Mouse (Mus musculus) Patski (cell line): ENCODE data around the gene Carmil3. TPM values are rescaled to one million over a fixed set of nuclear protein-coding genes. Genes with fewer than 3 reads are reported as not detected.

Experiments
- ATAC-seq: fragments of 100-300 bp; one replicate; pipeline ENCODE4 v1.8.0; 2021
- CTCF ChIA-PET: fragments of 350-600 bp; sonication (Branson Sonifier 250); formaldehyde crosslinking; loops from one replicate; lab custom pipeline; 2022; ENCODE audit warnings: inconsistent platforms; lab: Charles Lee
- POLR2A ChIA-PET: fragments of 350-600 bp; sonication (Branson Sonifier 250); formaldehyde crosslinking; loops from one replicate; lab custom pipeline; 2022; ENCODE audit warnings: antibody characterized with exemption, inconsistent platforms; lab: Charles Lee
- DNase-seq: peaks from one replicate; pipeline ENCODE4 v3.0.0-alpha.2; 2011; ENCODE audit warnings: low read depth, low spot score
- H3K27me3 ChIP-seq: fragments of 371-371 bp; one replicate; pipeline ENCODE4 v1.5.1; 2021
- CTCF ChIP-seq: fragments of 100-300 bp; IDR thresholded peaks from one replicate; pipeline ENCODE4 v1.5.1; 2021
- in situ Hi-C: fragments of 300-500 bp; cut with MboI; formaldehyde crosslinking; loops from 3 replicates; pipeline ENCODE4 v1.11.1; 2018; ENCODE audit warnings: low pct_unique_long_range_greater_than_20kb, mixed read lengths
- polyA plus RNA-seq: library from polyadenylated mRNA; unstranded; gene quantifications from one replicate; pipeline ENCODE4 v1.2.3, GENCODE M21; 2021

Gene Carmil3
- polyA plus RNA-seq, 1 experiment from 2014 or later: 2.6 TPM

- no peak for ATAC-seq
- no peak for DNase-seq
- ChIA-PET POLR2A (no interaction called here), CTCF (no interaction called here)
- no peak for TF ChIP-seq CTCF
- H3K27me3 ChIP-seq: peaks cover 82% of the 10 kb centered on the region
- in situ Hi-C loops: no loop called here
Measured at GRCm38 (mm10) chr14:55513927-55514326, 23.5 kb downstream of the Carmil3 start.

DNA sequence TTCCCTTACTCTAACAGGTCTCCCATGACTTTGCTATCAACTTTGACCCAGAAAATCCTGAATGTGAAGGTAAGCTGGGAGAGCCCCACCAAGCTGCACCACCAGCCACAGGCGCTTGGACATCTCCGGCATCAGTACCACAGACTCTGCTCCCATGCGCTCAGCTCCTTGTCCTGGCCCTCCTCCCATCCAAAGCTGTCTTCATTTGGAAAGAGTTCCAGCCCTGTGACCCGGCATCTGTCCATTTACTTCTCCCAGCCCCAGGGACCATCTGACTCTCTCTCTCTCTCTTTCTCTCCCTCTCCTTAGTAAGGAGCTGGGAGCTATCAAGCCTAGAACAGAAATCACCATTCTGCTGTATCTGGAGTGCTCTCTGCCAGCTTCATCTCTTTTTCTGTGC is 25.4 kb downstream of the Carmil3 start:
- ChIA-PET POLR2A (interaction anchor here (0.7 kb wide), 1 partner anchor 12 kb away, joined by 3 read pairs; no protein-coding TSS in a partner anchor), CTCF (interaction anchor here (1.2 kb wide), 1 partner anchor 12 kb away, joined by 3 read pairs; no protein-coding TSS in a partner anchor)
- ATAC-seq (no peak), DNase-seq (no peak)
- no peak for TF ChIP-seq CTCF
- peaks cover 80% of the 10 kb centered on the region for H3K27me3 ChIP-seq
- in situ Hi-C loops: no loop called here

GRCm38 (mm10) chr14:55518897-55519296 is 28.4 kb downstream of the Carmil3 start:
- in situ Hi-C loops: no loop called here
- H3K27me3 ChIP-seq: peaks cover 74% of the 10 kb centered on the region
- ATAC-seq: no peak
- ChIA-PET CTCF (interaction anchor here (1.2 to 1.5 kb wide), 3 partner anchors 9 to 25 kb away, joined by 3 to 4 read pairs (median 4); no protein-coding TSS in a partner anchor), POLR2A (no interaction called here)
- TF ChIP-seq CTCF: no peak
- no peak for DNase-seq

- ChIA-PET CTCF (interaction anchor here (0.8 to 1.5 kb wide), 3 partner anchors 8 to 26 kb away, joined by 3 to 4 read pairs (median 4); no protein-coding TSS in a partner anchor), POLR2A (no interaction called here)
- no peak for DNase-seq
- ATAC-seq: no peak
- in situ Hi-C loops: no loop called here
- no peak for TF ChIP-seq CTCF
- H3K27me3 ChIP-seq: peaks cover 68% of the 10 kb centered on the region
Measured at GRCm38 (mm10) chr14:55519604-55520003, 29.2 kb downstream of the Carmil3 start.

DNA sequence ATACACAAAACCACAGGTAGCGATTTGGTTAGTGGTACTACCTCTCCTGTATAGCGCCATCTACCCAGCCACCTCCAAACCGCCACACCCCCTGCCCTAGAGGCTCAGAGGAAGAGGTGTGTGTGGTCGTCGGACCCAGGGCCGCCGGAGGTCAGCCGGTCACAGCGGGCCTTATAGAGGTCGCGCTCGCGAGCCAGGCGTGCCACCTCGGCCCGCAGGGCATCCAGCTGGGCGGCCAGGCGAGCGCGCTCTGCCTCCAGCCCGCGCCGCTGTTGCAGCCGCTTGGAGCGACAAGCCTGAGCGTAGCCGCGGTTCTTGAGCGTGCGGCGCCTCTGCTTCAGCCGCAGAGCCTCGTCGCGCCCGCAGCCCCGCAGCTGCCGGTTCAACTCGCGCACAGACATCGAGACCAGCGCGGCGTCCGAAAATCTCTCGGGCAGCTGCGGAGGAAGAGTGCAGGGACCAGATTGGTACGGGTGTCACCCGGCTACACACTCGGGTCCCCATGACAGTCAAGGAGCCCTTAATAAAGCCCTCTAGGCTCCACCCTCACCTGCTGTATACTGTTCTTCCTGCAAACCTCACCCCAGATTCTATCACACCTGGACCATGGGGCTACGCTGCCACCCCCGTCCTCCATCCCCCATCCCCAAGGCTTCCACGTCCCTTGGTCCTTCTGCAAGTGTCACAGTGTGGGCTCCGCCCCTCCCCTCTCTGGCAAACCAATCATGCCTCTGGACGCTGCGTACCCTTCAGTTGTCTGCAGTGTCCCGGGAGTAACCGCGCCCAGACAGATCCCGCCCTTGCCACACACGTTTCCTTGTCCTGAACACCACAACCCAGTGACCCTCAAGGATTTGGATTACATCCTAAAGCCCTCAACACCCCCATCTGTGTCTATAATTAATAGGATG is 30.3 kb downstream of the Carmil3 start:
- in situ Hi-C loops: no loop called here
- ATAC-seq (no peak), DNase-seq (no peak)
- peaks cover 66% of the 10 kb centered on the region for H3K27me3 ChIP-seq
- no peak for TF ChIP-seq CTCF
- ChIA-PET POLR2A (no interaction called here), CTCF (interaction anchor here (0.8 kb wide), 1 partner anchor 25 kb away, joined by 3 read pairs; no protein-coding TSS in a partner anchor)

GRCm38 (mm10) chr14:55524062-55524461 is 33.6 kb downstream of the Carmil3 start:
- no peak for DNase-seq
- no peak for ATAC-seq
- in situ Hi-C loops: no loop called here
- peaks cover 47% of the 10 kb centered on the region for H3K27me3 ChIP-seq
- no peak for TF ChIP-seq CTCF
- CTCF ChIA-PET: interaction anchor here (1.1 to 1.8 kb wide), 2 partner anchors 10 to 27 kb away, joined by 4 read pairs; no protein-coding TSS in a partner anchor
- POLR2A ChIA-PET: interaction anchor here (0.5 to 0.7 kb wide), 2 partner anchors 18 to 49 kb away, joined by 3 read pairs; no protein-coding TSS in a partner anchor

DNA sequence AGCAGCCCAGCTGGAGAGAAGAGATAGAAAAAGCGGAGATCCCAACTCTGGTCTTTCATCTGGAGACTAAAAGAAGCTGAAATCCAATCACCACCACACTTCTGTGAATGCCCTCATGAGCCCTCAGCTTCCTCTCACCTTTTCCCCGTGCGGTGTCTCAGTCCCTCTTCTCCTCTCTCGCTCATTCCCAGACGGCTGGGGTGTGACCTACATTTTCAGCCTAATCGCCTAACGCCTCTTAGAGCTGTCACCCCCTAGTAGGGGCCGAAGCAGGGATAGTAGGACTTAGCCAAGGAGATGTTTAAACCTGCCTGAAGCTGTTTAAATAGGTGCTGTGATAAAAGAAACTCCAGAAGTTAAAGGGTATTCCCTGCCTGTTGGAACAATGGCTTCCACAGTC is 34.3 kb downstream of the Carmil3 start, which contains the start of gene Nrl:
Nrl (minus strand) TSS at position 197 of the 400 bp plus-strand sequence.
- H3K27me3 ChIP-seq: peaks cover 48% of the 10 kb centered on the region
- TF ChIP-seq CTCF: no peak
- POLR2A ChIA-PET: no interaction called here

GRCm38 (mm10) chr14:55526674-55527073 is 36.2 kb downstream of the Carmil3 start:
- ChIA-PET CTCF (interaction anchor here (1.6 kb wide), 1 partner anchor 11 kb away, joined by 6 read pairs; no protein-coding TSS in a partner anchor), POLR2A (no interaction called here)
- DNase-seq (no peak), ATAC-seq (no peak)
- TF ChIP-seq CTCF: no peak
- in situ Hi-C loops: no loop called here
- peaks cover 47% of the 10 kb centered on the region for H3K27me3 ChIP-seq

More for the DNA sequence above, 34.3 kb downstream of the Carmil3 start, which contains the start of gene Nrl:
- ATAC-seq (no peak), DNase-seq (no peak)
- in situ Hi-C loops: no loop called here
- CTCF ChIA-PET: interaction anchor here (1.1 to 1.8 kb wide), 2 partner anchors 9 to 28 kb away, joined by 4 read pairs; no protein-coding TSS in a partner anchor

DNA sequence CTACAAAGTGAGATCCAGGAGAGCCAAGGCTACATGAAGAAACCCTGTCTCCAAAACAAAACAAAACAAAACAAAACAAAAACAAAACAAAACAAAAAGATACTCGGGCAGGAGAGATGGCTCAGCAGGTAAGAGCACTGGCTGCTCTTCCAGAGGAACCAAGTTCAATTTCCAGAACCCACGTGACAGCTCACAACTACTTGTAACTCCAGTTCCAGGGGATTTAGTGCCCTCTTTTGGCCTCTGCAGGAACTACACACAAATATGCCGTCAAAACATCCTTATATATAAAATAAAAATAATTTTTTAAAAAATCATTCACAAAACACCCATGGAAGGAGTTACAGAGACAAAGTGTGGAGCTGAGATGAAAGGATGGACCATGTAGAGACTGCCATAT is 37.5 kb downstream of the Carmil3 start:
- peaks cover 46% of the 10 kb centered on the region for H3K27me3 ChIP-seq
- ChIA-PET POLR2A (interaction anchor here (1.1 kb wide), 1 partner anchor 12 kb away, joined by 3 read pairs; no protein-coding TSS in a partner anchor), CTCF (interaction anchor here (0.6 to 1.7 kb wide), 5 partner anchors 9 to 49 kb away, joined by 3 to 6 read pairs (median 4); partner anchors contain the start of gene Dhrs4)
- ATAC-seq (no peak), DNase-seq (no peak)
- in situ Hi-C loops: no loop called here
- TF ChIP-seq CTCF: peak; percentile 66

GRCm38 (mm10) chr14:55536116-55536745 is 45.8 kb downstream of the Carmil3 start:
- ChIA-PET POLR2A (interaction anchor here (0.5 kb wide), 1 partner anchor 14 kb away, joined by 5 read pairs; no protein-coding TSS in a partner anchor), CTCF (interaction anchor here (1.1 to 1.7 kb wide), 5 partner anchors 11 to 39 kb away, joined by 3 to 8 read pairs (median 4); no protein-coding TSS in a partner anchor)
- ATAC-seq: no peak
- no peak for DNase-seq
- in situ Hi-C loops: loop anchor here (10.0 kb wide), 1 partner anchor 411 kb away; no protein-coding TSS in a partner anchor
- no peak for TF ChIP-seq CTCF
- H3K27me3 ChIP-seq: peaks cover 21% of the 10 kb centered on the region
